Comparison of ENCODE assay signal across 18 mouse cellular contexts in the genomic region with DNA sequence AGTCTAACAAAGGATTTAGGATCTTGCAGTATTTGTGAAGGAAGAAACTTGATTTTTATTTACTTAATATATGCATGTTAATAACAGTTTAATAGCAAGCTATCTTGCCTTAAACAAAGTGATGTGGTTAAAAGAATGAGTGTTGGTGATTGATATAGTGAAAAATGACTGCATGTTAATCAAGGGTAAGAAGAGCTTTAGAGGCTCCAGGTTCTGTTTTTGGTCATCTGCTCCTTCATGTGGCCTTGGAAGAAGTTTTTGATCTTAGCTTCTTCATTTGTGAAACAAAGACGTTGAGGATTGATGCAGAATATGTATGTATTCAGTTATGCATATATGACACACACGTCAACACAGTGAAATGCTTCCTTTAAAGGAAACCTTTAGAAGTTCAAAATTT.
A peak's percentile ranks its signal among the peaks of the same experiment; 100 is the strongest.
DNase-seq lines count a peak whose midpoint lies in the region; ATAC-seq and TF ChIP-seq lines count a peak whose summit lies in the region.
"Had no signal": no experiment of that assay in that cellular context is flagged by ENCODE, and none has a peak within 500 bp of the region (broad histone marks: within the 10 kb centered on the region; RNA-seq: fewer than 3 reads in every experiment).

No protein-coding gene starts in this region.

- no peak for TF ChIP-seq CTCF in CH12.LX (conservative IDR thresholded peaks at IDR 0.05 in 1 of 2, IDR thresholded peaks at IDR 0.05 in 1 of 2; ENCODE audit: low read depth in 2 of 2, low read length in 2 of 2)

- ATAC-seq in kidney, embryonic 14.5 days (ENCODE audit: low FRiP score, low TSS enrichment): no peak
- ATAC-seq: activated CD4-positive, CD25-positive, alpha-beta regulatory T cell, adult 4 months; CD4-positive, CD25-positive, alpha-beta regulatory T cell, adult 4 months; Patski had no signal

- H3K4me3 ChIP-seq in CH12.LX (replicated peaks in 1 of 3; ENCODE audit: low read depth in 2 of 3, low read length in 2 of 3, poor library complexity in 1 of 3): no peak overlapping the region
- H3K4me3 ChIP-seq in kidney, embryonic 14.5 days (ENCODE audit: low read length): no peak overlapping the region

- no peaks in the 10 kb centered on the region for H3K79me2 ChIP-seq in CH12.LX (replicated peaks; ENCODE audit: control insufficient read depth, extremely low read depth, insufficient read depth, poor library complexity, severe bottlenecking)

- H3K9ac ChIP-seq in CH12.LX (ENCODE audit: insufficient read depth, low read depth): no peak overlapping the region
- no peak overlapping the region for H3K9ac ChIP-seq in kidney, embryonic 14.5 days (ENCODE audit: low read depth, low read length)

- no peaks in the 10 kb centered on the region for H3K36me3 ChIP-seq in CH12.LX (replicated peaks in 1 of 2; ENCODE audit: control insufficient read depth in 1 of 2, insufficient read depth in 1 of 2, low read length in 1 of 2)
- H3K36me3 ChIP-seq in kidney, embryonic 14.5 days (ENCODE audit: control insufficient read depth, insufficient read depth, low read length): no peaks in the 10 kb centered on the region
- H3K36me3 ChIP-seq: G1E had no signal

- no peak for DNase-seq in CH12.LX (ENCODE audit: extremely low read depth)
- DNase-seq: adrenal gland, adult 2 months; adrenal gland, adult 8-10 months; adrenal gland, postnatal 10 days; adrenal gland, postnatal 14 days; adrenal gland, postnatal 25 days; adrenal gland, postnatal 36 days; B cell, adult 2 months; cerebellum, adult 11 months; cerebellum, adult 11-12 months; cerebellum, adult 18-20 months; cerebellum, adult 2 months; cerebellum, adult 8-10 months had no signal

- in situ Hi-C loops in CH12.LX (cut with MboI; ENCODE audit: low pct_ligation_motif_present, low pct_unique_long_range_greater_than_20kb, low sequenced_read_pairs): no loop called here

- dilution Hi-C loops in CH12.LX (cut with MboI; ENCODE audit: extremely low pct_ligation_motif_present, extremely low pct_unique_long_range_greater_than_20kb, low sequenced_read_pairs): no loop called here

- peaks cover 0 to 3% of the 10 kb centered on the region in 2 experiments; a peak in 1 of 4 replicates for H3K4me1 ChIP-seq in CH12.LX (ENCODE audit: control insufficient read depth in 1 of 2, insufficient read depth in 2 of 2)
- no peaks in the 10 kb centered on the region for H3K4me1 ChIP-seq in kidney, embryonic 14.5 days (ENCODE audit: control insufficient read depth, insufficient read depth, low read length)

- no peak for TF ChIP-seq RAD21 in CH12.LX (IDR thresholded peaks at IDR 0.05; ENCODE audit: low read depth, low read length)

- peak; percentile 60 for TF ChIP-seq EP300 in CH12.LX (IDR thresholded peaks at IDR 0.05; ENCODE audit: low read length)

- no peaks in the 10 kb centered on the region for H3K9me3 ChIP-seq in CH12.LX (replicated peaks; ENCODE audit: low read length)
- no peaks in the 10 kb centered on the region for H3K9me3 ChIP-seq in kidney, embryonic 14.5 days (ENCODE audit: control insufficient read depth, low read length)
- H3K9me3 ChIP-seq: G1E had no signal

- H3K4me2 ChIP-seq in CH12.LX (ENCODE audit: insufficient read depth, low read depth, poor library complexity, severe bottlenecking): no peak overlapping the region
- no peak overlapping the region for H3K4me2 ChIP-seq in kidney, embryonic 14.5 days (replicated peaks; ENCODE audit: low read depth, low read length)

- no peak overlapping the region for H3K27ac ChIP-seq in CH12.LX (ENCODE audit: insufficient read depth, low read depth)
- H3K27ac ChIP-seq in kidney, embryonic 14.5 days (ENCODE audit: low read depth, low read length): no peak overlapping the region

- no peaks in the 10 kb centered on the region for H3K27me3 ChIP-seq in CH12.LX (replicated peaks)
- H3K27me3 ChIP-seq in kidney, embryonic 14.5 days (ENCODE audit: control insufficient read depth, insufficient read depth, low read length): no peaks in the 10 kb centered on the region
- H3K27me3 ChIP-seq: Patski had no signal

- 81% methylated on average over 2 of the region's 2 CpGs for WGBS in kidney, embryonic 14.5 days

- no peak for TF ChIP-seq POLR2A in CH12.LX (IDR thresholded peaks at IDR 0.05; ENCODE audit: low read depth, low read length)

TF ChIP-seq in CH12.LX, 34 proteins besides CTCF, POLR2A, EP300 and RAD21:
- TF ChIP-seq MAX (IDR thresholded peaks at IDR 0.05; ENCODE audit: low read length): no peak
- TF ChIP-seq JUN (IDR thresholded peaks at IDR 0.05; ENCODE audit: insufficient read depth, low read depth, low read length): peak; percentile 29; the same call in 1 of the 2 replicates
- no peak for TF ChIP-seq TCF12 (IDR thresholded peaks at IDR 0.05; ENCODE audit: low read depth, low read length)
- no peak for TF ChIP-seq ZMIZ1 (IDR thresholded peaks at IDR 0.05; ENCODE audit: low read depth, low read length)
- TF ChIP-seq SIN3A (IDR thresholded peaks at IDR 0.05; ENCODE audit: low read length): no peak
- TF ChIP-seq E2F4 (IDR thresholded peaks at IDR 0.05; ENCODE audit: insufficient replicate concordance, low read depth, low read length): no peak
- no peak for TF ChIP-seq CHD1 (IDR thresholded peaks at IDR 0.05; ENCODE audit: low read depth, low read length)
- no peak for TF ChIP-seq ZC3H11A (IDR thresholded peaks at IDR 0.05; ENCODE audit: low read depth, low read length)
- no peak for TF ChIP-seq MEF2A (IDR thresholded peaks at IDR 0.05; ENCODE audit: borderline replicate concordance, low read depth, low read length)
- TF ChIP-seq IRF4 (IDR thresholded peaks at IDR 0.05; ENCODE audit: low read depth, low read length): peak; percentile 77
- TF ChIP-seq USF2 (conservative IDR thresholded peaks at IDR 0.05; ENCODE audit: low read depth, low read length): no peak
- 0 out of 2 replicates have a peak, but pooled peaks have one; percentile 11 for TF ChIP-seq BHLHE40 (IDR thresholded peaks at IDR 0.05; ENCODE audit: low read depth, low read length)
